Mouse (Mus musculus): ENCODE results near the gene Cdk17. TPM values are rescaled to one million over a fixed set of nuclear protein-coding genes. Genes with fewer than 3 reads are reported as not detected.

The Cdk17 gene
- polyA plus RNA-seq, 2 experiments, result 10.5 to 12.9 TPM

- no peak for ATAC-seq (ENCODE audit: insufficient read depth)
- no peak overlapping the region for H3K9ac ChIP-seq (replicated peaks)
- peaks cover 4 to 9% of the 10 kb centered on the region in 2 experiments; a peak in 3 of 4 replicates for H3K4me1 ChIP-seq (replicated peaks; ENCODE audit: control insufficient read depth in 2 of 2, insufficient read depth in 2 of 2, low read length in 1 of 2)
- H3K27me3 ChIP-seq (ENCODE audit: control insufficient read depth, insufficient read depth, low read length), result no peaks in the 10 kb centered on the region
- no peaks in the 10 kb centered on the region for H3K36me3 ChIP-seq (replicated peaks; ENCODE audit: control insufficient read depth, insufficient read depth, low read depth)
- no peak overlapping the region for H3K4me3 ChIP-seq (ENCODE audit: insufficient read depth in 1 of 2, low read depth in 2 of 2, low read length in 2 of 2)
- no peak overlapping the region for H3K4me2 ChIP-seq (ENCODE audit: low read depth)
- TF ChIP-seq CTCF (IDR thresholded peaks at IDR 0.05; ENCODE audit: low read depth) (no peak), EP300 (IDR thresholded peaks at IDR 0.05; ENCODE audit: low read depth) (no peak)
- H3K27ac ChIP-seq, result no peak overlapping the region
- no peaks in the 10 kb centered on the region for H3K9me3 ChIP-seq (ENCODE audit: control insufficient read depth, low read length)
- no peak for DNase-seq (ENCODE audit: low read depth in 3 of 3, low spot score in 3 of 3)
- 67% methylated on average over 8 of the region's 8 CpGs for WGBS (ENCODE audit: insufficient replicate concordance)
Observed at GRCm38 (mm10) chr10:93263431-93263830, 102.8 kb downstream of the Cdk17 start.

DNA sequence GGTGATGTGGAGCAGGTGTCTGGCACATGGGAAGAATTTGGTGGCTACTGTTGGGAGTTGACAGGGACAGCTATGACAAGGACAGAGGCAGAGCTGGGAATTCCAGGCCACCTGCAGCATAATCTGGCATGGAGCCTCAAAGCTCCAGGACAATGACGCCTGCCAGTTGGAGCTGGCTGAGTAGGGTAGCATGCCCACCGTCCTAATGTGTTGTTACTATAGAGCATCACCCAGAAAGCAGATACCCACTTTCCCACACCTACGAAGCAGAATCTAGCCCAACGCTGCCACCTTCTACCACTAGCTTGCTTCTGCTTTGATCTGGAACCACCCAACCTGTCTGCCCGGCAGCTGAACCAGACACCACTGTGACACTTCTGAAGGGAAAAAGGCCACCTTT lies 103.3 kb downstream of the Cdk17 start:
- H3K36me3 ChIP-seq (replicated peaks; ENCODE audit: control insufficient read depth, insufficient read depth, low read depth), result no peaks in the 10 kb centered on the region
- H3K4me1 ChIP-seq (replicated peaks; ENCODE audit: control insufficient read depth in 2 of 2, insufficient read depth in 2 of 2, low read length in 1 of 2), result peaks cover 4 to 9% of the 10 kb centered on the region in 2 experiments; a peak in 3 of 4 replicates
- no peaks in the 10 kb centered on the region for H3K27me3 ChIP-seq (ENCODE audit: control insufficient read depth, insufficient read depth, low read length)
- no peak overlapping the region for H3K27ac ChIP-seq
- DNase-seq (ENCODE audit: low read depth in 3 of 3, low spot score in 3 of 3) (no peak), ATAC-seq (ENCODE audit: insufficient read depth) (no peak)
- no peaks in the 10 kb centered on the region for H3K9me3 ChIP-seq (ENCODE audit: control insufficient read depth, low read length)
- no peak overlapping the region for H3K9ac ChIP-seq (replicated peaks)
- H3K4me3 ChIP-seq (ENCODE audit: insufficient read depth in 1 of 2, low read depth in 2 of 2, low read length in 2 of 2), result no peak overlapping the region
- TF ChIP-seq EP300 (IDR thresholded peaks at IDR 0.05; ENCODE audit: low read depth) (no peak), CTCF (IDR thresholded peaks at IDR 0.05; ENCODE audit: low read depth) (no peak)
- WGBS (ENCODE audit: insufficient replicate concordance), result 78% methylated on average over 5 of the region's 5 CpGs
- H3K4me2 ChIP-seq (ENCODE audit: low read depth), result no peak overlapping the region

GRCm38 (mm10) chr10:93265833-93266232 lies 105.2 kb downstream of the Cdk17 start:
- Histone ChIP-seq H3K4me2 (ENCODE audit: low read depth) (no peak overlapping the region), H3K36me3 (replicated peaks; ENCODE audit: control insufficient read depth, insufficient read depth, low read depth) (no peaks in the 10 kb centered on the region), H3K9me3 (ENCODE audit: control insufficient read depth, low read length) (no peaks in the 10 kb centered on the region), H3K4me3 (ENCODE audit: insufficient read depth in 1 of 2, low read depth in 2 of 2, low read length in 2 of 2) (no peak overlapping the region), H3K4me1 (replicated peaks; ENCODE audit: control insufficient read depth in 2 of 2, insufficient read depth in 2 of 2, low read length in 1 of 2) (peaks cover 4 to 9% of the 10 kb centered on the region in 2 experiments; a peak in 3 of 4 replicates), H3K27me3 (ENCODE audit: control insufficient read depth, insufficient read depth, low read length) (no peaks in the 10 kb centered on the region), H3K27ac (no peak overlapping the region), H3K9ac (replicated peaks) (no peak overlapping the region)
- no peak for TF ChIP-seq EP300 (IDR thresholded peaks at IDR 0.05; ENCODE audit: low read depth)
- TF ChIP-seq CTCF (IDR thresholded peaks at IDR 0.05; ENCODE audit: low read depth), result no peak
- no peak for DNase-seq (ENCODE audit: low read depth in 3 of 3, low spot score in 3 of 3)
- WGBS (ENCODE audit: insufficient replicate concordance), result 81% methylated on average over 9 of the region's 9 CpGs
- no peak for ATAC-seq (ENCODE audit: insufficient read depth)

- H3K4me3 ChIP-seq (ENCODE audit: insufficient read depth in 1 of 2, low read depth in 2 of 2, low read length in 2 of 2), result no peak overlapping the region
- no peak for TF ChIP-seq CTCF (IDR thresholded peaks at IDR 0.05; ENCODE audit: low read depth)
- no peak for TF ChIP-seq EP300 (IDR thresholded peaks at IDR 0.05; ENCODE audit: low read depth)
- no peak overlapping the region for H3K9ac ChIP-seq (replicated peaks)
- H3K27me3 ChIP-seq (ENCODE audit: control insufficient read depth, insufficient read depth, low read length), result no peaks in the 10 kb centered on the region
- DNase-seq (ENCODE audit: low read depth in 3 of 3, low spot score in 3 of 3) (no peak), ATAC-seq (ENCODE audit: insufficient read depth) (no peak)
- no peaks in the 10 kb centered on the region for H3K36me3 ChIP-seq (replicated peaks; ENCODE audit: control insufficient read depth, insufficient read depth, low read depth)
- WGBS (ENCODE audit: insufficient replicate concordance), result 76% methylated on average over 7 of the region's 7 CpGs
- H3K9me3 ChIP-seq (ENCODE audit: control insufficient read depth, low read length), result no peaks in the 10 kb centered on the region
- no peak overlapping the region for H3K27ac ChIP-seq
- H3K4me2 ChIP-seq (ENCODE audit: low read depth), result no peak overlapping the region
- H3K4me1 ChIP-seq (replicated peaks; ENCODE audit: control insufficient read depth in 2 of 2, insufficient read depth in 2 of 2, low read length in 1 of 2), result peaks cover 4 to 8% of the 10 kb centered on the region in 2 experiments; a peak in 3 of 4 replicates
Observed at GRCm38 (mm10) chr10:93266521-93266920, 105.8 kb downstream of the Cdk17 start.

DNA sequence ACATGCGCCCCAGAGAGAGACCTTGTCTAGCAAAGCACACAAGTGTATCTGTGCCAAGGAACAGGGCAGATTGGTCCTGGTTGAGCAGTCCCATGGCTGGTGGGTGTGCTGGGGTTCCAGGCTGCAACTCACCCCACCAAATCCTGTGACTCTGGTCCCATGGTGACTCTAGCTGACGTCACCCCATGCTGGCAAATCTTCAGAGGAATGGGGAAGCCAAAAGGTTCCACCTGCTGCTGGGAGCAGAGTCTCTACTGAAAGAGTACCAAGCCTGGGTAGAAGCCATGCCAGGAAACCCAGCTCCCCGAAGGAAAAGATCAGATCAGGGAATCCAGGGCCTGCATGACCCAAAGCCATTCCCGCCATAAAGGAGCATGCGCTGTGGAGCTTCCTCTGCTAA lies 106.8 kb downstream of the Cdk17 start:
- Histone ChIP-seq H3K27ac (no peak overlapping the region), H3K4me1 (replicated peaks; ENCODE audit: control insufficient read depth in 2 of 2, insufficient read depth in 2 of 2, low read length in 1 of 2) (peaks cover 0 to under 1% of the 10 kb centered on the region in 2 experiments; a peak in 1 of 4 replicates), H3K4me3 (ENCODE audit: insufficient read depth in 1 of 2, low read depth in 2 of 2, low read length in 2 of 2) (no peak overlapping the region), H3K36me3 (replicated peaks; ENCODE audit: control insufficient read depth, insufficient read depth, low read depth) (no peaks in the 10 kb centered on the region), H3K4me2 (ENCODE audit: low read depth) (no peak overlapping the region), H3K9me3 (ENCODE audit: control insufficient read depth, low read length) (no peaks in the 10 kb centered on the region), H3K9ac (replicated peaks) (no peak overlapping the region), H3K27me3 (ENCODE audit: control insufficient read depth, insufficient read depth, low read length) (no peaks in the 10 kb centered on the region)
- ATAC-seq (ENCODE audit: insufficient read depth) (no peak), DNase-seq (ENCODE audit: low read depth in 3 of 3, low spot score in 3 of 3) (no peak)
- WGBS (ENCODE audit: insufficient replicate concordance), result 73% methylated on average over 5 of the region's 5 CpGs
- TF ChIP-seq CTCF (IDR thresholded peaks at IDR 0.05; ENCODE audit: low read depth) (no peak), EP300 (IDR thresholded peaks at IDR 0.05; ENCODE audit: low read depth) (no peak)
